Mouse (Mus musculus) neural tube, embryonic 13.5 days (tissue): ENCODE results near the gene Med31. TPM values are rescaled to one million over a fixed set of nuclear protein-coding genes. Genes with fewer than 3 reads are reported as not detected.

Experiments used
- ATAC-seq: fragments of 200-750 bp; cut with Nextera tagmentation; 2 replicates; pipeline ENCODE4 v1.8.0; 2017; ENCODE audit warnings: low read depth, mild to moderate bottlenecking, moderate TSS enrichment, moderate library complexity
- H3K27ac ChIP-seq: fragments of 300-500 bp; sonication (generic); replicated peaks from 2 replicates; pipeline ENCODE4 v1.5.1; 2015; ENCODE audit warnings: moderate library complexity, mild to moderate bottlenecking, inconsistent platforms
- H3K27me3 ChIP-seq: fragments of 300-500 bp; sonication (generic); 2 replicates; pipeline ENCODE4 v1.6.1; 2015; ENCODE audit warnings: mild to moderate bottlenecking, inconsistent platforms
- H3K36me3 ChIP-seq: fragments of 300-500 bp; sonication (generic); 2 replicates; pipeline ENCODE4 v1.6.1; 2015; ENCODE audit warnings: mild to moderate bottlenecking, inconsistent platforms
- H3K4me1 ChIP-seq: fragments of 300-500 bp; sonication (generic); replicated peaks from 2 replicates; pipeline ENCODE4 v1.6.1; 2015; ENCODE audit warnings: inconsistent platforms
- H3K4me2 ChIP-seq: fragments of 300-500 bp; sonication (generic); 2 replicates; pipeline ENCODE4 v1.6.1; 2015; ENCODE audit warnings: inconsistent platforms, mild to moderate bottlenecking, moderate library complexity
- H3K4me3 ChIP-seq: fragments of 300-500 bp; sonication (generic); 2 replicates; pipeline ENCODE4 v1.5.1; 2015; ENCODE audit warnings: mild to moderate bottlenecking, inconsistent platforms
- H3K9ac ChIP-seq: fragments of 300-500 bp; sonication (generic); 2 replicates; pipeline ENCODE4 v1.6.1; 2015; ENCODE audit warnings: moderate library complexity, mild to moderate bottlenecking, inconsistent platforms
- H3K9me3 ChIP-seq: fragments of 300-500 bp; sonication (generic); 2 replicates; pipeline ENCODE4 v1.6.1; 2016; ENCODE audit warnings: inconsistent platforms
- WGBS: fragments of 180-500 bp; shearing (Covaris S2); methylation state at CpG from one replicate; pipeline ENCODE4 v1.1.7; 2015; 5-methylcytosine and 5-hydroxymethylcytosine counted together
- polyA plus RNA-seq: library from polyadenylated mRNA; unstranded; fragments of >200 nt; fragmentation: Nextera tagmentation; extraction: Ambion mirVana; gene quantifications from 2 replicates; pipeline ENCODE4 v1.2.1, GENCODE M21; 2015

The Med31 gene
- 66.5 and 66.9 TPM in 2 replicates for polyA plus RNA-seq

- Histone ChIP-seq H3K27me3 (no peaks in the 10 kb centered on the region), H3K9ac (peak within 1 kb of the TSS; percentile 86), H3K4me2 (peak within 1 kb of the TSS; percentile 82), H3K27ac (peak within 1 kb of the TSS; percentile 90), H3K4me1 (peaks cover 36% of the 10 kb centered on the region), H3K9me3 (no peaks in the 10 kb centered on the region), H3K36me3 (peaks cover 32% of the 10 kb centered on the region), H3K4me3 (peak within 1 kb of the TSS; percentile 84)
- peak; percentile 91 for ATAC-seq
- WGBS: under 1% methylated on average over 29 of the region's 29 CpGs
Measured at GRCm38 (mm10) chr11:72215410-72215797, at the start of gene Med31. Gene Med31, minus strand, starts transcription at chr11:72215592.

DNA sequence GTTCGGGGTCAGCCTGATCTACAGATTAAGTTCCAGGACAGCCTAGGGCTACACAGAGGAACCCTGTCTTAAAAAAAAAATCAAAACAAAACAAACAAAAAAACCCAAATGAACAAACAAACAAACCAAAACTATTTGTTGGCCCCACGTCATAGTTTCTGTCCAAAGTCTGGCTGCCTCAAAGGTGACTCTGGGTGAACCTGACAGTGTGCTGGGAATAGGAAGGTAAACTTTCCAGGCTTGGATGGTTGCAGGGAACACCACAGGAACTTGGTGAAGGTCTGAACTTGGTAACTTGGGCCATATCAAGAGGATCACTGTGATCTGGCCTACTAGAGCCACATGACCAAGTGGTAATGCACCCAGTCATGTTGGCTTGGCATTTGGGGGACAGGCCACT, 41.0 kb upstream of the Med31 start:
- H3K27me3 ChIP-seq: no peaks in the 10 kb centered on the region
- no peak overlapping the region for H3K9ac ChIP-seq
- H3K4me1 ChIP-seq: no peaks in the 10 kb centered on the region
- no peaks in the 10 kb centered on the region for H3K9me3 ChIP-seq
- H3K27ac ChIP-seq: no peak overlapping the region
- H3K36me3 ChIP-seq: no peaks in the 10 kb centered on the region
- H3K4me3 ChIP-seq: no peak overlapping the region
- 77% methylated on average over 2 of the region's 2 CpGs for WGBS
- H3K4me2 ChIP-seq: no peak overlapping the region
- no peak for ATAC-seq

- 97% methylated on average over 4 of the region's 4 CpGs for WGBS
- Histone ChIP-seq H3K36me3 (no peaks in the 10 kb centered on the region), H3K9me3 (no peaks in the 10 kb centered on the region), H3K27ac (no peak overlapping the region), H3K27me3 (no peaks in the 10 kb centered on the region), H3K4me1 (no peaks in the 10 kb centered on the region), H3K4me3 (no peak overlapping the region), H3K4me2 (no peak overlapping the region), H3K9ac (no peak overlapping the region)
- no peak for ATAC-seq
Measured at GRCm38 (mm10) chr11:72255629-72256028, 40.2 kb upstream of the Med31 start.

- Histone ChIP-seq H3K27me3 (no peaks in the 10 kb centered on the region), H3K4me1 (no peaks in the 10 kb centered on the region), H3K36me3 (no peaks in the 10 kb centered on the region), H3K4me3 (no peak overlapping the region), H3K27ac (no peak overlapping the region), H3K9me3 (no peaks in the 10 kb centered on the region), H3K9ac (no peak overlapping the region), H3K4me2 (no peak overlapping the region)
- 76% methylated on average over 8 of the region's 8 CpGs for WGBS
- no peak for ATAC-seq
Measured at GRCm38 (mm10) chr11:72245196-72245753, 29.9 kb upstream of the Med31 start.

GRCm38 (mm10) chr11:72240062-72240860, 24.9 kb upstream of the Med31 start:
- Histone ChIP-seq H3K4me2 (no peak overlapping the region), H3K27me3 (no peaks in the 10 kb centered on the region), H3K9me3 (no peaks in the 10 kb centered on the region), H3K4me1 (no peaks in the 10 kb centered on the region), H3K9ac (no peak overlapping the region), H3K4me3 (no peak overlapping the region), H3K27ac (no peak overlapping the region), H3K36me3 (no peaks in the 10 kb centered on the region)
- WGBS: 77% methylated on average over 4 of the region's 4 CpGs
- no peak for ATAC-seq

DNA sequence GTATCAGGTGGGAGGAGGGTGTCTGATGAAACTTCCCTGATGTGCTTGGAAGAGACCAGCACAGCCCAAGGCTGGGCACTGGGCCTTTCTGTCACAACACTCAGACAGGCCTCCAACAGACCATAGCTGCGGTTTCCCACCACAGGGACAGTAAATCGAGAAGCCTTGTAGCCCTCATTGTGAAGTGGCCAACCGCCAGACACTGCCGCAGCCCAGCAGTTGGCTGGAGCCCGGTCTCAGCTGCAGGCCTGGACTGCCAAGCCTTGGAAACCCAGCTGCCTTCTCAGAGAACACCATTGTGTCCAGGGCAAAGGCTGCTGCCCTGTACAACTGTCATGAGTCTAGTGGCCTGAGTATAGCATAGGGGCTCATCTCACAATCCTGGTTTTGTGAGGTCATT, 18.6 kb upstream of the Med31 start:
- 67% methylated on average over 5 of the region's 5 CpGs for WGBS
- no peak overlapping the region for H3K4me3 ChIP-seq
- ATAC-seq: no peak
- no peak overlapping the region for H3K4me2 ChIP-seq
- H3K9ac ChIP-seq: no peak overlapping the region
- no peaks in the 10 kb centered on the region for H3K4me1 ChIP-seq
- no peaks in the 10 kb centered on the region for H3K36me3 ChIP-seq
- no peaks in the 10 kb centered on the region for H3K27me3 ChIP-seq
- no peak overlapping the region for H3K27ac ChIP-seq
- H3K9me3 ChIP-seq: no peaks in the 10 kb centered on the region

- no peak overlapping the region for H3K9ac ChIP-seq
- no peak overlapping the region for H3K4me3 ChIP-seq
- no peaks in the 10 kb centered on the region for H3K36me3 ChIP-seq
- H3K27ac ChIP-seq: no peak overlapping the region
- no peak overlapping the region for H3K4me2 ChIP-seq
- no peaks in the 10 kb centered on the region for H3K9me3 ChIP-seq
- no peaks in the 10 kb centered on the region for H3K4me1 ChIP-seq
- ATAC-seq: no peak
- H3K27me3 ChIP-seq: no peaks in the 10 kb centered on the region
- WGBS: 73% methylated on average over 1 of the region's 1 CpGs
Measured at GRCm38 (mm10) chr11:72232991-72233390, 17.6 kb upstream of the Med31 start.

GRCm38 (mm10) chr11:72232068-72232467, 16.7 kb upstream of the Med31 start:
- Histone ChIP-seq H3K4me3 (no peak overlapping the region), H3K4me1 (no peaks in the 10 kb centered on the region), H3K9ac (no peak overlapping the region), H3K27me3 (no peaks in the 10 kb centered on the region), H3K27ac (no peak overlapping the region), H3K9me3 (no peaks in the 10 kb centered on the region), H3K4me2 (no peak overlapping the region), H3K36me3 (no peaks in the 10 kb centered on the region)
- ATAC-seq: no peak
- WGBS: 86% methylated on average over 7 of the region's 7 CpGs

DNA sequence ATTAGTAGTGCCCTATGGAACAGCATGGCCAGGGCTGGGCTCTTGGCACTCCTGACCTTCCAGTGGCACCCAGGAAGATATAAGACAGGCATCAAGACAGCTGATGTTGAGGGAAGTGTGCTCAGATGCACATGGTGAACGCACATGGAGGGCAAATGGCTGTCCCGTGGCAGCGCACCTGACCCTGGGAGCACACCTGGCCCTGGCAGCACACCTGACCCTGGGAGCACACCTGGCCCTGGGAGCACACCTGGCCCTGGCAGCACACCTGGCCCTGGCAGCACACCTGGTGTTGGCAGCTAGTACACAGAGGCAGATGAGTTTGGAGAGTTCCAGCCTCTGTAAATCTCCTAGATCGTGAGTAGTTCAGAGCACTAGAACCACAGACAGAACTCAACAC, 13.1 kb upstream of the Med31 start:
- H3K4me1 ChIP-seq: peaks cover 10% of the 10 kb centered on the region
- no peak for ATAC-seq
- H3K27ac ChIP-seq: no peak overlapping the region
- H3K27me3 ChIP-seq: no peaks in the 10 kb centered on the region
- WGBS: 89% methylated on average over 4 of the region's 4 CpGs
- no peak overlapping the region for H3K9ac ChIP-seq
- H3K4me2 ChIP-seq: no peak overlapping the region
- no peaks in the 10 kb centered on the region for H3K36me3 ChIP-seq
- H3K9me3 ChIP-seq: no peaks in the 10 kb centered on the region
- H3K4me3 ChIP-seq: no peak overlapping the region

DNA sequence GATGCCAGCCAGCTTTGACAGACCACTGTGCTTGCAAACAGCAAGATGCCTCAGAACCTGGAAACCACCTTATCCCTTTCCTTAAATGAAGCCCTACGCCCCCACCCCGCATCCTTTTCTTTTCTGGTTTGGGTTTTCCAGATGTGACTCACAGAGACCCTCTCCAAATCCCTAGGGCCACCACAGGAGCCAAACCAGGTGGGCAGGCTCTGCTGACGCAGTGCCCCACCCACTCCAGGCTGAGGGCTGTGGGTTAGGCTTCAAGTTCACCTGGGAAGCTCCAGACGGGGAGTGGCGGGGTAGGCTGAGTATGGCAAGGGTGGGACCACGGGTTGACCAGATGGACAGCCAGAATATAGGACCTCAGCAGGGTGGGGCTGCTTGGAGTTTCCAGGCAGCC, 11.5 kb upstream of the Med31 start:
- no peak overlapping the region for H3K27ac ChIP-seq
- H3K4me1 ChIP-seq: peaks cover 10% of the 10 kb centered on the region
- no peak overlapping the region for H3K9ac ChIP-seq
- H3K4me2 ChIP-seq: no peak overlapping the region
- no peaks in the 10 kb centered on the region for H3K27me3 ChIP-seq
- WGBS: 89% methylated on average over 6 of the region's 6 CpGs
- ATAC-seq: no peak
- H3K9me3 ChIP-seq: no peaks in the 10 kb centered on the region
- no peaks in the 10 kb centered on the region for H3K36me3 ChIP-seq
- H3K4me3 ChIP-seq: no peak overlapping the region

- Histone ChIP-seq H3K9me3 (no peaks in the 10 kb centered on the region), H3K36me3 (no peaks in the 10 kb centered on the region), H3K27ac (0 out of 2 replicates have a peak overlapping the region, but pooled peaks have one; percentile 9), H3K4me1 (peaks cover 10% of the 10 kb centered on the region), H3K9ac (no peak overlapping the region), H3K4me3 (no peak overlapping the region), H3K27me3 (no peaks in the 10 kb centered on the region), H3K4me2 (no peak overlapping the region)
- peak; percentile 48; the same call in 1 of the 2 replicates for ATAC-seq
- WGBS: 31% methylated on average over 10 of the region's 10 CpGs
Measured at GRCm38 (mm10) chr11:72226020-72226791, 10.8 kb upstream of the Med31 start.

- no peak overlapping the region for H3K9ac ChIP-seq
- peak; percentile 55; the same call in 1 of the 2 replicates for ATAC-seq
- H3K4me2 ChIP-seq: no peak overlapping the region
- H3K27ac ChIP-seq: no peak overlapping the region
- H3K4me1 ChIP-seq: peaks cover 10% of the 10 kb centered on the region
- H3K9me3 ChIP-seq: no peaks in the 10 kb centered on the region
- H3K27me3 ChIP-seq: no peaks in the 10 kb centered on the region
- WGBS: 14% methylated on average over 5 of the region's 5 CpGs
- H3K4me3 ChIP-seq: no peak overlapping the region
- H3K36me3 ChIP-seq: no peaks in the 10 kb centered on the region
Measured at GRCm38 (mm10) chr11:72224865-72225264, 9.5 kb upstream of the Med31 start.
